Mouse (Mus musculus): ENCODE data around the gene Shisa3. TPM values are rescaled to one million over a fixed set of nuclear protein-coding genes. Genes with fewer than 3 reads are reported as not detected.

The Shisa3 gene
- polyA plus RNA-seq, 1 experiment from 2014 or later, result 10.0 TPM

DNA sequence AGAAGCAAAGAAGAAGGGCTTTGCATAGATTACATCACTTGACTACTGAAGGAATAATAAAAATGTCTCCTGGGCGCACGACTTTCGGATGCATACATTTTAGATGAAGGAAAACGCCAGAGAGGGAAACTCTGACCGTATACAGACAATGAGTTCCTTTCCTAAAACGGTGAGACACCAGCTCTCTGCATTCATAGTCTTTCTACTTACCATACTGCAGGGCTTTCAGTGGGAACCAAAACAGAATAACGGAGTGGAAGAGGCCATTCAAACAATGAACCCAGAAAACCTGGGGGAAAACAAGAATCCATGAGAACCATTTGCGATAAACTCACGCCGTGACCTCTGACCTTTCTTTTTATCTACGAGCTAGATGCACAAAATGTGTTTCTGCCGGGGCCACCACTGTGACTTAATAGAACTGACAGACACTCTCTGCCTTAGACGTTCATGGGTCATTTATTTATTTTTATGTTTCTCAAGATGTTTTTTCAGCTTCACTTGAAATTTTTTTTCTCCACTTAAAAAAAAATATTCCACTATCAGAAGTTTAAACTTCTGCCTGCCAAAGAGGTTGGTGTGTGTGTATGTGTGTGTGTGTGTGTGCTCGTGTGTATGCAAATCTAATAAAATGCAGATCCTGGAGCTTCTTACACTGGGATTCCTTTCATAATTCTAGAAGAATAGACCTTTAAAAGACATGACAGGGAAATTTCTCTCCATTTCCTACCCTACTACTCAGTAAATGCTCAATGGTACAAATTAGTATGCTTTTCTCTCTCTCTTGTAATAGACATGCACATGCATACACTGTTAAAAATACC, 48.2 kb downstream of the Shisa3 start:
- H3K27me3 ChIP-seq (ENCODE audit: control insufficient read depth, insufficient read depth, low read length), result 0 out of 2 replicates have a peak, but pooled peaks cover 3% of the 10 kb centered on the region

DNA sequence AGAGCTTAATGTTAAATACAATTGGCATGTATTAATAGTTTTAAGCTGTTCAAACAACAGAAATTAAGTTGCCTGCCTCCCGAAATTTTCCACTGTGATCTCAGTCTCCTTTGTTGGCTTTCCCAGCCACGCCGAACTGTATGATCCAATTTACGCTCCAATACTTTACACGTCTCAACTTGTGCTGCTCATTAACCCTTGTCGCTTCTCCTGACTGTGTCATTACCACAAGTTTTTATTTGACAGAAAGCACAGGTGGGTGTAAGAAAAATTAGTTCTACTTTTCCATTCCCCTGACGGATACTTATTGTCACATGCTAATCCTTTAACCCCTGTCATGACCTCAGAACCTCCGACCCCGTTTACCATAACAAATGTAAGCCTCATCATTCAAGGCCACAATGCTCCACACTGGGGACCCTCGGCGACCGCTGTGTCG, 49.2 kb downstream of the Shisa3 start:
- H3K27me3 ChIP-seq (ENCODE audit: control insufficient read depth, insufficient read depth, low read length), result 0 out of 2 replicates have a peak, but pooled peaks cover 3% of the 10 kb centered on the region
- peak; percentile 34 for DNase-seq (ENCODE audit: low spot score)

More for the DNA sequence above, 48.2 kb downstream of the Shisa3 start:
- Histone ChIP-seq H3K27ac (ENCODE audit: low read depth, low read length) (0 out of 2 replicates have a peak overlapping the region, but pooled peaks have one; percentile 35), H3K4me2 (ENCODE audit: low read depth) (no peak overlapping the region), H3K9ac (ENCODE audit: low read length) (no peak overlapping the region), H3K4me1 (ENCODE audit: control insufficient read depth, insufficient read depth, low read length) (peaks cover 10% of the 10 kb centered on the region; the same call in 1 of the 2 replicates), H3K4me3 (ENCODE audit: low read depth, low read length) (no peak overlapping the region), H3K9me3 (ENCODE audit: control insufficient read depth, low read length) (no peaks in the 10 kb centered on the region), H3K36me3 (ENCODE audit: control insufficient read depth, insufficient read depth, low read length) (no peaks in the 10 kb centered on the region)
- no peak for DNase-seq (ENCODE audit: low spot score)
- 32% methylated on average over 14 of the region's 14 CpGs for WGBS
- ATAC-seq (ENCODE audit: insufficient read depth, low FRiP score, low TSS enrichment), result no peak

DNA sequence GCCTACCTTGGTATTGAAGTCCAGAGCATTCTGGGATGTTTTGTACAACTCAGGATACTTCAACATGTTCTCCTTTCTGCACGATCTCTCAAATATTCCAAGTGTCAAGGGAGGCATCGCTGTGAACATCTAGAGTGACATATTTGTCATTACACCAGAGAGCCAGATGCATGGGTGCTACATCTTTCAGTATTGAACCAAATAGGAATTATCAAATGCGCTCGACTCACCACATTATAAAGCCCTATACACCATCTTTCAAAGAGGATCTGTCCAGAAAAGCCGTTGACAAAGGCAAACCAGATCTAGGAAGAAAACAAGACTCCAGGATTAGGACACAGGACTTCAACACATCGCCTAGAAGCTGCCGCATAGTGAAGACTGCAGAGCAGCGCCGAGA, 52.2 kb downstream of the Shisa3 start:
- ATAC-seq (ENCODE audit: insufficient read depth, low FRiP score, low TSS enrichment) (no peak), DNase-seq (ENCODE audit: low spot score) (no peak)
- Histone ChIP-seq H3K27me3 (ENCODE audit: control insufficient read depth, insufficient read depth, low read length) (0 out of 2 replicates have a peak, but pooled peaks cover 3% of the 10 kb centered on the region), H3K4me2 (ENCODE audit: low read depth) (no peak overlapping the region), H3K4me3 (ENCODE audit: low read depth, low read length) (no peak overlapping the region), H3K9me3 (ENCODE audit: control insufficient read depth, low read length) (no peaks in the 10 kb centered on the region), H3K27ac (ENCODE audit: low read depth, low read length) (no peak overlapping the region), H3K36me3 (ENCODE audit: control insufficient read depth, insufficient read depth, low read length) (no peaks in the 10 kb centered on the region), H3K4me1 (ENCODE audit: control insufficient read depth, insufficient read depth, low read length) (peaks cover 10% of the 10 kb centered on the region; the same call in 1 of the 2 replicates), H3K9ac (ENCODE audit: low read length) (no peak overlapping the region)
- WGBS, result 92% methylated on average over 9 of the region's 9 CpGs

More for the DNA sequence above, 49.2 kb downstream of the Shisa3 start:
- Histone ChIP-seq H3K4me3 (ENCODE audit: low read depth, low read length) (no peak overlapping the region), H3K9ac (ENCODE audit: low read length) (no peak overlapping the region), H3K4me2 (ENCODE audit: low read depth) (no peak overlapping the region), H3K27ac (ENCODE audit: low read depth, low read length) (no peak overlapping the region), H3K4me1 (ENCODE audit: control insufficient read depth, insufficient read depth, low read length) (peaks cover 10% of the 10 kb centered on the region; the same call in 1 of the 2 replicates), H3K9me3 (ENCODE audit: control insufficient read depth, low read length) (no peaks in the 10 kb centered on the region), H3K36me3 (ENCODE audit: control insufficient read depth, insufficient read depth, low read length) (no peaks in the 10 kb centered on the region)
- 12% methylated on average over 13 of the region's 13 CpGs for WGBS
- peak; percentile 51; the same call in 1 of the 2 replicates for ATAC-seq (ENCODE audit: insufficient read depth, low FRiP score, low TSS enrichment)

DNA sequence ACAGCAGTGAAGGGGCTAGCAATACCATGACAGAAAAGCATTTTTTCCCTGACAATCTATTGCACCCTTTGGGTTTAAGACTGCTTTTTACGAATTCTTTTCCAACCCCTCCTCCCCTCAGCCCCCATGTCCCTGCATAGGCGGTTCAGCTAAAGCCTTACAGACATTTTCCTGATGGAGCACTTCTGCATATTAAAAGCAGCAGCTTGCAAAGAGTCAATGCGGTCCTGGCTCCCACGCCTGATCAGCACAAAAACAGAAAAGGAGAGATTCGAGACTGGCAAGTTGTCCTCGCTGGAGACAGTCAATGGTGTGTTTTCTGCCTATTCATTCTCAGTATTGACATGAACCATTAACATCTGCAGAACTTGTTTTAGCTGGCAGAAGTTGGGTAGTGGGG, 55.0 kb downstream of the Shisa3 start:
- no peak overlapping the region for H3K27ac ChIP-seq (ENCODE audit: low read depth, low read length)
- no peak overlapping the region for H3K4me3 ChIP-seq (ENCODE audit: low read depth, low read length)
- WGBS, result 34% methylated on average over 6 of the region's 6 CpGs
- no peaks in the 10 kb centered on the region for H3K4me1 ChIP-seq (ENCODE audit: control insufficient read depth, insufficient read depth, low read length)
- 0 out of 2 replicates have a peak, but pooled peaks cover 3% of the 10 kb centered on the region for H3K27me3 ChIP-seq (ENCODE audit: control insufficient read depth, insufficient read depth, low read length)
- no peaks in the 10 kb centered on the region for H3K9me3 ChIP-seq (ENCODE audit: control insufficient read depth, low read length)
- DNase-seq (ENCODE audit: low spot score) (no peak), ATAC-seq (ENCODE audit: insufficient read depth, low FRiP score, low TSS enrichment) (no peak)
- H3K4me2 ChIP-seq (ENCODE audit: low read depth), result no peak overlapping the region
- H3K36me3 ChIP-seq (ENCODE audit: control insufficient read depth, insufficient read depth, low read length), result no peaks in the 10 kb centered on the region
- no peak overlapping the region for H3K9ac ChIP-seq (ENCODE audit: low read length)

DNA sequence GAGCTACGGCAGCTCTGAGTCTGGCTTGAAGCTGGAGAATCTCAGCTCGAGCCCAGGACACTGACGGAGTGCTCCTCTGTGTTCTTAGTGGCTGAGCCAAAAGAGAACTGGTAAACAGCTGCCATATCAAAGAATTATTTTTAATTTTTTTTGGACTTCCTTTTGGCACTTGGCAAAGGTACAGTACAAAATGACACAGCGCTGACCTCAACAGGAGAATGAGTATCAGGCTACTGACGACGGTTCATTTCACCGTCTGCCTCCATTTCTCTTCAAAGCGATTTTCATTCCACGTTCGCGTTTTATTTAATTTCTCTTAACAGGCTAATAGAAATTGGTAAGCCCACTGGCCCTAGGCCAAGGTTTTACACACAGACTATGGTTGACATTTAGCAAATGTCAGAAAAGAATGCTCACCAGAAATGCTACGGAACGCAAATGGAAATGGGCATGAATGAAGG, 61.8 kb downstream of the Shisa3 start:
- Histone ChIP-seq H3K36me3 (ENCODE audit: control insufficient read depth, insufficient read depth, low read length) (no peaks in the 10 kb centered on the region), H3K9me3 (ENCODE audit: control insufficient read depth, low read length) (no peaks in the 10 kb centered on the region), H3K27ac (ENCODE audit: low read depth, low read length) (no peak overlapping the region), H3K4me1 (ENCODE audit: control insufficient read depth, insufficient read depth, low read length) (no peaks in the 10 kb centered on the region), H3K4me2 (ENCODE audit: low read depth) (no peak overlapping the region), H3K9ac (ENCODE audit: low read length) (no peak overlapping the region), H3K27me3 (ENCODE audit: control insufficient read depth, insufficient read depth, low read length) (no peaks in the 10 kb centered on the region), H3K4me3 (ENCODE audit: low read depth, low read length) (no peak overlapping the region)
- 81% methylated on average over 13 of the region's 13 CpGs for WGBS
- no peak for ATAC-seq (ENCODE audit: insufficient read depth, low FRiP score, low TSS enrichment)
- DNase-seq (ENCODE audit: low spot score), result no peak

DNA sequence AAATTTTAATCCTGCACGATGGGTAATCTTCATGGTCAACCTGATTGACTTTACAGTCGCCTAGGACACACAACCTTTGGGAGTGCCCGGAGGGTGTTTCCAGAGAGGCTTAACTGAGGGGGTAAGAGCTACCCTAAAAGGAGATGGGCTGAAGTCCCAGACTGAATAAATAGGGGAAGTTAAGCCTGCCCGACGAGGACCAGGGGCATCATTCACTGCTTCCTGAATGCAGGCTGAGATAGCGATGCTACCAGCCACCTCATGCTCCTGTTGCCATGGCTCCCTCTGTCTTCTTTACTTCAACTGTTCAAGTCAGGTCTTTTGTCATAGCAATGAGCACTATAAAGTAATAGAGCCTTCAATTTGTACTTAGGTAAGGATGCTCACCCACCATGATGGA, 62.5 kb downstream of the Shisa3 start:
- WGBS, result 78% methylated on average over 6 of the region's 6 CpGs
- DNase-seq (ENCODE audit: low spot score) (no peak), ATAC-seq (ENCODE audit: insufficient read depth, low FRiP score, low TSS enrichment) (no peak)
- H3K36me3 ChIP-seq (ENCODE audit: control insufficient read depth, insufficient read depth, low read length), result no peaks in the 10 kb centered on the region
- H3K9ac ChIP-seq (ENCODE audit: low read length), result no peak overlapping the region
- H3K9me3 ChIP-seq (ENCODE audit: control insufficient read depth, low read length), result no peaks in the 10 kb centered on the region
- H3K27ac ChIP-seq (ENCODE audit: low read depth, low read length), result no peak overlapping the region
- no peaks in the 10 kb centered on the region for H3K4me1 ChIP-seq (ENCODE audit: control insufficient read depth, insufficient read depth, low read length)
- no peak overlapping the region for H3K4me3 ChIP-seq (ENCODE audit: low read depth, low read length)
- no peak overlapping the region for H3K4me2 ChIP-seq (ENCODE audit: low read depth)
- H3K27me3 ChIP-seq (ENCODE audit: control insufficient read depth, insufficient read depth, low read length), result no peaks in the 10 kb centered on the region

DNA sequence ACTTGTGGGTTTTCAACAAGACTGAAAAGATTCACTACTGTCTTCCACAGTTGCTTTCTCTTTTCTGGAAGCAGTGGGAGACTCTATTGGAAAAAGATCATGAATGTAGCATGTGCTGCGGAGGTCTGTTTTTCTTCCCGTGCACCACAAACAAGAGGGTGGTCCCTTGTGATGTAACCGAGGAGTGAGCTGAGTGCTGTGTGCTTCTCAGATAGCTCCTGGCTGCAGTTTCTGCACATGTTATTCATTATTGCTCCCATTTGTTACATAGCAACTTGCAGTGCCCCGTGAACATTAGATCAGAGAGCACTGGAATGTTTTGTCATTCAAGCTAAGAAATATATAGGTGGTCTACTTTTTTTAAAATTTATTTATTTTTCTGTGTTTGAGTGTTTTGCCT, 65.3 kb downstream of the Shisa3 start:
- no peak overlapping the region for H3K27ac ChIP-seq (ENCODE audit: low read depth, low read length)
- H3K4me3 ChIP-seq (ENCODE audit: low read depth, low read length), result no peak overlapping the region
- ATAC-seq (ENCODE audit: insufficient read depth, low FRiP score, low TSS enrichment), result no peak
- H3K9me3 ChIP-seq (ENCODE audit: control insufficient read depth, low read length), result no peaks in the 10 kb centered on the region
- no peak for DNase-seq (ENCODE audit: low spot score)
- H3K4me1 ChIP-seq (ENCODE audit: control insufficient read depth, insufficient read depth, low read length), result no peaks in the 10 kb centered on the region
- no peaks in the 10 kb centered on the region for H3K36me3 ChIP-seq (ENCODE audit: control insufficient read depth, insufficient read depth, low read length)
- H3K4me2 ChIP-seq (ENCODE audit: low read depth), result no peak overlapping the region
- 67% methylated on average over 4 of the region's 4 CpGs for WGBS
- no peaks in the 10 kb centered on the region for H3K27me3 ChIP-seq (ENCODE audit: control insufficient read depth, insufficient read depth, low read length)
- no peak overlapping the region for H3K9ac ChIP-seq (ENCODE audit: low read length)
